Mouse (Mus musculus) activated CD4-positive, CD25-positive, alpha-beta regulatory T cell, adult 4 months (primary cell): ENCODE data around the gene Kcnk18. TPM values are rescaled to one million over a fixed set of nuclear protein-coding genes. Genes with fewer than 3 reads are reported as not detected.

Experiments
- polyA plus RNA-seq, 2 experiments: library from polyadenylated mRNA; unstranded; fragments of 100-300 nt; shearing (Covaris generic); gene quantifications; one replicate each; pipeline ENCODE4 v1.2.1; 2017

Kcnk18 gene
- polyA plus RNA-seq, 2 experiments from 2014 or later: not detected

Other genes starting within 250 kb of the Kcnk18 start
- under 1 TPM; 0.19 to 0.33 TPM for gene Shtn1, start 143.1 kb upstream of the Kcnk18 start, polyA plus RNA-seq
- gene Vax1, start 49.2 kb upstream of the Kcnk18 start, polyA plus RNA-seq: not detected
- 10 to 100 TPM; 12.6 to 19.8 TPM for gene Slc18a2, start 41.7 kb downstream of the Kcnk18 start, polyA plus RNA-seq
- 100 to 1,000 TPM; 303 to 848 TPM for gene Rps12-ps3, start 103.1 kb downstream of the Kcnk18 start, polyA plus RNA-seq
- 1 to 10 TPM; 8.7 to 9.4 TPM for gene Pdzd8, start 126.6 kb downstream of the Kcnk18 start, polyA plus RNA-seq
- not detected for gene Emx2, start 239.2 kb downstream of the Kcnk18 start, polyA plus RNA-seq